Mouse (Mus musculus) kidney, postnatal 36 days (tissue): ENCODE results near the gene Fancg.

Experiments used
- DNase-seq, 2 experiments: peaks; one replicate each; pipeline ENCODE4 v3.0.0; 2021 to 2022; ENCODE audit warnings: mixed read lengths in 2 of 2

The Fancg gene

GRCm38 (mm10) chr4:43032501-43032900 lies 22.2 kb upstream of the Fancg start:
- DNase-seq = no peak

GRCm38 (mm10) chr4:43031237-43031995 lies 21.1 kb upstream of the Fancg start, which contains the start of gene Stoml2:
TSS of gene Stoml2 (minus strand) at chr4:43031710.
- peak; percentile 97 for DNase-seq

DNA sequence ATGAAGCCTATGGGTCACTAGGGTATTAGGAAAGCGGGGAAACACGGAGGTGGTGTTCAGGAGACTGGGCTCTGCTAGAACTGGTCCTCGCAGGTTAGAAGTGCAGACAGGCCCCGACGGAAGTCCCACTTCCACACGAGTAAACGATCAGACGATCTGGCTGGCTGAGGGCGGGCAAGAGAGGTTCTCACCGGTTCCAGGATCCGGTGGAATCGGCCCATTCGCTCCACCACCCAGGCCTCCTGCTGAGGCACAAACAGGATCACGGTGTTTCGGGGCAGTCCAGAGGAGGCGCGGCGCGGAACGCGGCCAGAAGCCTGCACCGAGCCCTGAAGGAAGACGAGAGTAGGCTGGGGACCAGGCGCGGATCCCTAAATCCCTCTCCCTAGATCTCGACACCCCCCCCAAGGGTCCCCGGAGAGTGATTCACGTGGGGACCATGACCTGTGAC lies 20.5 kb upstream of the Fancg start:
- DNase-seq = peak; percentile 49 to 70

DNA sequence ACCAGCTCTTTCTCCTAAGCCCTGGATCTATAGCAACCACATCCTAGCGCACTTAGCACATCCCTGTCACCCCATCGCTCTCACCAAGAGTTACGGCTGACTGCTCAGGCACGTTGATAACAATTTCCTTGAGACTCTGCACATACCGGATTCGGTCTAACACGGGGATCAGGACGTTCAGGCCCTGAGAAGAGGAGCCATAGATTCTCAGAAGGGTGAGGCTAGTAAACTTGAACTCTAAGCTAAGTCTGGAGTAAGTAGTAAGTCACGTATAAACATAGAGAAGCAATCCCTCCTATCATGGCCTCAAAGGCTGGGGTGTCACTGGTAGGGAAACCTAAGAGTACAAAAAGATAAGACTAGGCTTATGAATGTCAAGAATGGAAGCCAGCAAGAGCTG lies 20.0 kb upstream of the Fancg start:
- DNase-seq = no peak

DNA sequence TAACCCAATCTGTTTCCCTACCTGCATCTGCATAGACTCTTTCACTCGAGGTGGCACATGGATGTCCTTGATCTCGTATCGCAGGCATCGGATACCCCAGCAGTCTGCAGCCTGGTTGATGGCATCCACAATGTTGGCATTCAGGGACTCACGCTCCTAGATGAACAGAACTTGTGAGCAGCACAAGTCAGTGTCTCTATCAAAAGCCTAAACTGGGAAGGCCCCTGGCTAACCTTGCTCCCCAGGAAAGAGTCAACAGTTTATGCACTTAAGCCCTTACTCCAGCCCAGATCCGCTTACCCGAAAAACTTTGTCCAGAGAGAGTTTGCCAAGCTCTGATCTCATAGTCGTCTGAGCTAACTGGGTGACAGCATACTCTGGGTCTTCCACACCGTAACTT lies 19.4 kb upstream of the Fancg start:
- DNase-seq = no peak

DNA sequence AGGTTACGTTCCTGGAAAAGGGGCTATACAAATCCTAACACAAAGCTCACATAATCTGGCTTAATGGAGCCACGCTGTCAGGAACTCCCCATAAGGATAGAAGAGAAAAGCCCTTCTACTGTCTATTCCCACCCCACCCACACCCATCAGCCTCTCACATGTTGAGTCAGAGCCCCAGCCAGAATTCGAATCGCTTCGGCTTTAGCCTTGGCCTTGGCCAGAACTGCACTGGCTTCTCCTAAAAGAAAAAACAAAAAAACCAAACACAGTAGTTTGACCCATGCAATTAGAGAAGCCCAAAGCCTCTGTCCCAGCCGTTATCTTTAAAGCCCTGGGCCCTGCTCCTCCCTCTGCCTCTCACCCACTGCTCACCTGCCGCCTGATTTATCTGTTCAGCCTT lies 18.8 kb upstream of the Fancg start:
- DNase-seq = no peak

DNA sequence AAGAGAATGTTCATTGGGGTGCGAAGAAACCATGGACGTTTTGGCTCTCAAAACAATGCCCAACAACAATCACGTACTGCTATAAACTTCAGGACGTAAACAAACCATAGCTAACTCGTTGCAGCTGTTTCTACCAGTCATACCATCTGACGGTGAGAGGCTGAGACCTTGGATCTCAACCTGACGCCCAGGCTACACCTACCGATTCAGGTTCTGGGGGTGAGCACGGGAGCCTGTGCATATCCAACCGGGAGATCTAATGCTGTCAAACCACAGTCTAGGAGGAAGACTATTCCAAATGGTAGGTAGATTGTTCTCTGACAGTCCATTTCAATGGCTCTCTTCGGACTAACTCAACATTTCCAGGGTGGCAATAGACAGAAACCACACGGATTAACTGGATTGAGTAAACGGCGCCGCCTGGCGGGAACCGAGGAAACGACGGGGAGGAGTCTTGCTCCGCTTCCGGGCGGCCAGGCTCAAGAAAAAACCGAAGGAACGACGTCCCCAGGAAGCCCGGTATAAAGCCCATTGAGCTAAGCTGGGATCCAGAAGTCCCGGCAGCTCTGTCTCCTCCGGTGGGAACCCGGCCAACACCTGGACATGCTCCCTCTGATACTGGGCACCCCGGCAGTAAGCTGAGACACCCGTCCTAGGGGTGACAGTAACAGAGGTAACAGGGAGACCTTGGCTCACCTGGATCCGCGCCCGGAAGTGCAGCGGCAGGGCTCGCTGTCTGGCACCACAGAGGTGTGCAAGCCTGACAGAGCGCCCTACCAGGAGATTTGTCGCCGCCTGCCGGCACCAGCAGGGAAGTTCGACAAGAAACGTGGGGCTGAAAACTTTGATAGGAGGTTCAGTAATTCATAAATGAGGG lies 15.0 kb upstream of the Fancg start, which contains the start of gene Pigo:
TSS of gene Pigo (minus strand) at position 736 of the 877 bp plus-strand sequence.
- peak; percentile 95 to 97 for DNase-seq

- DNase-seq = no peak
These were observed 14.4 kb upstream of the Fancg start for GRCm38 (mm10) chr4:43024673-43025072.

GRCm38 (mm10) chr4:43021341-43021740 lies 11.0 kb upstream of the Fancg start:
- DNase-seq = no peak

- no peak for DNase-seq
These were observed 10.6 kb upstream of the Fancg start for GRCm38 (mm10) chr4:43020876-43021275.

DNA sequence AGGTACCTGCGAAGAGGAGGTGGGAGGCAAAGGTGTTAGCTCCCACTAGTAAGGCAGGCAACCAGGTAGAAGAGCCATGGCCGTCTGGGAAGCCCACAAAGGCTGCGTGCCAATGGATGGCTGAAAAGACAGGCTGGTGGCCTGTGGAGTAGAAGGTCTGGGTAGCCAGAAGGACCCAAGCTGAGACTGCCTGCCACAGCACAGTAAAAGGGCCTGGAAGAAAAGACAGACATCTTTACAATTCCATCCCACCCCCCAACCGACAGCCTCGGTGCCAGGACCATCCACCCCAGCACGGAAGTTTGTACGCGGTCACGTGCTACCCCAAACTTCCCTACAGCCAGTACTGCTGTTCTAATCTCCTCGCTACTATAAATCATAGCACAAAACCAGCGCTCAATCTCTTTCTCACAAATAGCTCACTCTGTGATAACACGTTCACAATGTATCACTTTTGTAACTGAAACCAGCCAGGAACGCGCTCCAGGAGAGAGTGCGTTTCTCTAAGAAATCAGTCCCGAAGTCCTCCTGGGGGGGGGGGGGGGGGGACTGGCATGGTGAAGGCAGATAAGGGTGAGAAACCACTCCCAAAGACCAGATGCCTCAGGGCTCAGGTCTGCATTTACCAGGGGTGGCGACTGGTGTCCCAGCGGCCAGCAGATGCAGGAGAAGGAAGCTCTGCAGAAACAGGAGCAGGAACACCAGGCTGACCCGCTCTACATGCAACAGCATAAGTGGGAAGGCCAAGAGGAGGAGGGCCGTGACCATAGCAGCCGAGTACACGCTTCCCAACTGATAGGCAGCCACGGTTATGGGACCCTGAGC lies 9.5 kb upstream of the Fancg start:
- no peak for DNase-seq

GRCm38 (mm10) chr4:43019176-43019575 lies 8.9 kb upstream of the Fancg start:
- no peak for DNase-seq

DNA sequence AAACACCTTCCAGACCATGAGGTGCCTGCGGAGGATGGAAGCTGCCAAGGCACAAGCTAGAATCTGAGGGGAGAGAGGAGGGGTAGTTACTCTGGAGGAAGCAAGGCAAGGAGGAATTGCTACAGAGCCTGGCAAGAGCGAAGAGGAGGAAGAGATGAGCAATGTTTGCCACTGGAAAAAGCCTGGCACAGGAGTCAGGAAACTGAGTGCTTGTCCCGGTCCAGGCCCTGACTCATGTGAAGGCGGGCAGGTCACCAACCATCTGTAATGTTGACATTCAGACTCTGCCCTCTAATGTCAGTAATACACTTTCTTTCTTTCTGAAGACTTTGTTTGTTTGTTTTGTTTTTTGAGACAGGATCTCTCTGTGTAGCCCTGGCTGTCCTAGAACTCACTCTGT lies 7.8 kb upstream of the Fancg start:
- no peak for DNase-seq

DNA sequence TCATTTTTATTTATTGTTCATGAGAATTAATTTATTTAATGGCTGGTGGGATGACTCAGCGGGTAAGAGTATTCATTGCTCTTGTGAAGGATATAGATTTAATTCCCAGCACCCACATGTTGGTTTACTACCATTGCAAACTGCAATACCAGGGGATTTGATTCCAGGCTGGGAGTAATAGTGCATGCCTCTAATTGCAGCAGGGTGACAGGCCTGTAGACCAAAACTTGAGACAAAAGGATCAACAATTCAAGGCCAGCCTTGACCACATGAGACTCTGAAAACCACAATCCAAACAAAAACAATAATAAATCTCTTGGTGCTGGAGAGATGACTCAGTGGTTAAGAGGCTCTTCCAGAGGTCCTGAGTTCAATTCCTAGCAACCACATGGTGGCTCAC lies 1.8 kb upstream of the Fancg start:
- DNase-seq = no peak

- peak; percentile 53 to 70 for DNase-seq
These were observed 4.5 kb downstream of the Fancg start for GRCm38 (mm10) chr4:43005765-43006164.

DNA sequence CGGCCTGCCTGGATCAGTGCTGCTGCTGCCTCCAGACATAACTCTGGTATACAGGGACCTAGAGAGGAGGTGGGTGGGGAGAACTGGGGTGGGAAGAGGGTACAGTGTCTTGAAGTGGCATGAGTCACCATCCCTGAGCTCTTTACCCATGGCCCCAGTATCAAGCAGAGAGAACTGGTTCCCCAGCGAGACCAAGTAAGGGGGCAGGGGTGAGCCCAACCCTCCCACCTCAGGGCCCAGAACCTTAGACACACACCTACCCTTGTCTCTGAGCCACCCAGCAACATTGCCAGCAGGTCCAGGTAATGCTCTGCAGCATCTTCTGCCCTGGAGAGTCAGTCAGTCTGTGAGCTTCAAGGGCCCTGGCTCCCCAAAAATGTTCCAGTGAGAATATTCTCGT lies 5.4 kb downstream of the Fancg start:
- no peak for DNase-seq

DNA sequence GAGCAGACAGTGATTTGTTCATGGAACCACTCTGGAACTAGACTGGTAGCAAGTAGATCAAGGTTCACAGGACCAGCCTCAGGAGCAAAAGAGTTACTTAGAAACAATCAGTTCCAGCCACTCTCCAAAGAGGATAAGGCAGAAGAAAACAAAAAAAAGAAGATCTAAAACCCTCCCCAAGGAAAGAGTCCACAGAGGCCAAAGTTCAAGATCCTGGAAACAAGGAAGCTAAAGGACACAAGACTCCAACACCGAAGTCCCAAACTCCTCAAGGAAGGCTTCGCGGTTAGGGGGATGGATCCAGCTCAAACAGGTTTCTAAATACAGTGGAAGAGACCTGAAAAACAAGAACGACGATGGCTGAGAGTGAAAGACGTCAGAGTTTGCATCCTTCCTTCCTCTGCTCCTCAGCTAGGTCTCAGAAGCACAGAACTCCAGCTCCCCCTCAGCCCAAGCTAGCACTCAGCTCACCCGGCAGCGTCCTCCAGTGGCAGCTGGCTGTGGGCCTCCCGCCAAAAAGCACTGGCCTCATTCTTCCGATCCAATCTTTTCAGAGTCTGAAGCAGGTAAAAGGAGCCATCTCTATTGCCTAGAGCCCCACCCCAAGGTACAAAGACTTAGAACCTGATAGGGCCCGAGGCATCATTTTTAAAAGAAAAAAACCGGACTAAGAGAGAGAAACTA lies 7.4 kb downstream of the Fancg start:
- peak; percentile 54 to 66 for DNase-seq

DNA sequence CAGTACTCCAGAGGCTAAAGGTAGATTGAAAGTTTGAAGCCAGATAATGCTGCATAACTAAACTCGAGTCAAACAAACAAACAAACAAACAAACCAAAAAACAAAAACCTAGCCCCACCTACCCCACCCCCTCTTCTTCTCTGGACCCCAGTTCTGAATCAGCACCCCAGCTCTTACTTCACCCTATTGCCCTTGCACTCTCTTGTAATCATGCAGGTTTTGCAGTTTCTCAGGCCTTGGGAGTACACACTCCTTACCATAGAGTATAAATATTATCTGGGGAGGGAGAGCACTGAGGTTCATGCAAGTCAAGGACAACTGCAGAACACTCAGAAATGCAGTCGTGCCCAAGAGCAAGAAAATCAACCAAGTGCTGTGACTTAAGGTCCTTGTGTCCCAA lies 9.0 kb downstream of the Fancg start:
- DNase-seq = no peak

GRCm38 (mm10) chr4:43000141-43000986 lies 9.9 kb downstream of the Fancg start, which contains the start of gene Vcp:
TSS of gene Vcp (minus strand) at chr4:43000507.
- peak; percentile 98 to 99 for DNase-seq

GRCm38 (mm10) chr4:42999451-43000140 lies 10.7 kb downstream of the Fancg start:
- peak; percentile 82 to 90 for DNase-seq

GRCm38 (mm10) chr4:42998022-42998421 lies 12.3 kb downstream of the Fancg start:
- DNase-seq = no peak
